Mouse (Mus musculus) intestine, embryonic 14.5 days (tissue): ENCODE data around the gene Olfr605. TPM values are rescaled to one million over a fixed set of nuclear protein-coding genes. Genes with fewer than 3 reads are reported as not detected.
"Not testable (repeated sequence)": the region's sequence is repeated elsewhere in the genome, so short reads cannot be mapped to it uniquely, and the experiment has no call there.

Source experiments
- ATAC-seq: fragments of 200-750 bp; cut with Nextera tagmentation; replicated peaks from 2 replicates; pipeline ENCODE4 v1.8.0; 2017; ENCODE audit warnings: low read depth, moderate number of reproducible peaks, moderate TSS enrichment, moderate library complexity; ENCODE audit not compliant: low FRiP score, low TSS enrichment
- DNase-seq: peaks from one replicate; pipeline ENCODE4 v3.0.0-alpha.2; 2018; ENCODE audit warnings: low spot score
- H3K27ac ChIP-seq: fragments of 300-500 bp; sonication (generic); 2 replicates; pipeline ENCODE4 v1.5.1; 2014; ENCODE audit warnings: low read depth, mild to moderate bottlenecking, control low read depth
- H3K27me3 ChIP-seq: fragments of 300-500 bp; sonication (generic); replicated peaks from 2 replicates; pipeline ENCODE4 v1.6.1; 2014; ENCODE audit warnings: low read length, control low read depth; ENCODE audit not compliant: control insufficient read depth, insufficient read depth
- H3K36me3 ChIP-seq: fragments of 300-500 bp; sonication (generic); 2 replicates; pipeline ENCODE4 v1.6.1; 2014; ENCODE audit warnings: low read length, control low read depth; ENCODE audit not compliant: control insufficient read depth, insufficient read depth
- H3K4me1 ChIP-seq: fragments of 300-500 bp; sonication (generic); replicated peaks from 2 replicates; pipeline ENCODE4 v1.6.1; 2014; ENCODE audit warnings: low read length, control low read depth, mixed read lengths; ENCODE audit not compliant: control insufficient read depth, insufficient read depth
- H3K4me2 ChIP-seq: fragments of 300-500 bp; sonication (generic); 2 replicates; pipeline ENCODE4 v1.6.1; 2014; ENCODE audit warnings: low read length
- H3K4me3 ChIP-seq: fragments of 300-500 bp; sonication (generic); 2 replicates; pipeline ENCODE4 v1.5.1; 2014; ENCODE audit warnings: low read depth, low read length, control low read depth, mixed read lengths
- H3K9ac ChIP-seq: fragments of 300-500 bp; sonication (generic); 2 replicates; pipeline ENCODE4 v1.6.1; 2014; ENCODE audit warnings: mild to moderate bottlenecking, low read length
- H3K9me3 ChIP-seq: fragments of 300-500 bp; sonication (generic); 2 replicates; pipeline ENCODE4 v1.6.1; 2016; ENCODE audit warnings: low read length, control low read depth; ENCODE audit not compliant: control insufficient read depth
- WGBS: fragments of 180-500 bp; shearing (Covaris S2); extraction: QIAGEN DNeasy Blood & Tissue Kit; methylation state at CpG from one replicate; pipeline ENCODE4 v1.1.7; 2014; 5-methylcytosine and 5-hydroxymethylcytosine counted together
- polyA plus RNA-seq: library from polyadenylated mRNA; unstranded; fragments of >200 nt; fragmentation: Nextera tagmentation; extraction: Ambion mirVana; gene quantifications from 2 replicates; pipeline ENCODE4 v1.2.1, GENCODE M21; 2014

The Olfr605 gene
- polyA plus RNA-seq = not detected in 2 replicates

GRCm38 (mm10) chr7:103445339-103445738 is at the start of gene Olfr605:
TSS of gene Olfr605 (minus strand) at chr7:103445439.
- no peak for ATAC-seq
- Histone ChIP-seq H3K27ac (no peak within 1 kb of the TSS), H3K4me3 (no peak within 1 kb of the TSS), H3K4me2 (no peak within 1 kb of the TSS), H3K27me3 (no peaks in the 10 kb centered on the region), H3K9me3 (no peaks in the 10 kb centered on the region), H3K9ac (no peak within 1 kb of the TSS), H3K4me1 (no peaks in the 10 kb centered on the region), H3K36me3 (no peaks in the 10 kb centered on the region)
- no peak for DNase-seq
- 91% methylated on average over 1 of the region's 1 CpGs for WGBS

GRCm38 (mm10) chr7:103477106-103477505 is 31.9 kb upstream of the Olfr605 start:
- ATAC-seq, H3K27me3 ChIP-seq, H3K27ac ChIP-seq, H3K36me3 ChIP-seq, H3K9me3 ChIP-seq, H3K4me3 ChIP-seq, DNase-seq, H3K4me1 ChIP-seq, H3K4me2 ChIP-seq, H3K9ac ChIP-seq: not testable (repeated sequence)
- 81% methylated on average over 9 of the region's 9 CpGs for WGBS

- DNase-seq (no peak), ATAC-seq (no peak)
- Histone ChIP-seq H3K4me1 (no peaks in the 10 kb centered on the region), H3K27ac (no peak within 1 kb of the TSS), H3K9ac (no peak within 1 kb of the TSS), H3K4me3 (no peak within 1 kb of the TSS), H3K36me3 (no peaks in the 10 kb centered on the region), H3K27me3 (no peaks in the 10 kb centered on the region), H3K9me3 (no peaks in the 10 kb centered on the region), H3K4me2 (no peak within 1 kb of the TSS)
These were observed 24.3 kb upstream of the Olfr605 start, which contains the start of gene Olfr608 for GRCm38 (mm10) chr7:103469577-103469976. TSS of gene Olfr608 (plus strand) at chr7:103469877.

- H3K4me1 ChIP-seq = no peaks in the 10 kb centered on the region
- no peaks in the 10 kb centered on the region for H3K9me3 ChIP-seq
- ATAC-seq (no peak), DNase-seq (no peak)
- no peaks in the 10 kb centered on the region for H3K27me3 ChIP-seq
- WGBS = 81% methylated on average over 5 of the region's 5 CpGs
- H3K4me3 ChIP-seq = no peak overlapping the region
- H3K36me3 ChIP-seq = no peaks in the 10 kb centered on the region
- no peak overlapping the region for H3K4me2 ChIP-seq
- H3K9ac ChIP-seq = no peak overlapping the region
- no peak overlapping the region for H3K27ac ChIP-seq
These were observed 15.4 kb upstream of the Olfr605 start for GRCm38 (mm10) chr7:103460590-103460989.

GRCm38 (mm10) chr7:103448746-103449145 is 3.5 kb upstream of the Olfr605 start, which contains the start of gene Olfr606:
TSS of gene Olfr606 (plus strand) at chr7:103449046.
- Histone ChIP-seq H3K27ac (no peak within 1 kb of the TSS), H3K4me3 (no peak within 1 kb of the TSS), H3K9ac (no peak within 1 kb of the TSS), H3K27me3 (no peaks in the 10 kb centered on the region), H3K4me1 (no peaks in the 10 kb centered on the region), H3K4me2 (no peak within 1 kb of the TSS), H3K9me3 (no peaks in the 10 kb centered on the region), H3K36me3 (no peaks in the 10 kb centered on the region)
- DNase-seq = no peak
- WGBS = 90% methylated on average over 2 of the region's 2 CpGs
- no peak for ATAC-seq

GRCm38 (mm10) chr7:103414772-103415171 is 30.5 kb downstream of the Olfr605 start, which contains the start of gene Usp17lc:
TSS of gene Usp17lc (plus strand) at chr7:103415072.
- not testable (repeated sequence) for H3K36me3 ChIP-seq, DNase-seq, H3K4me1 ChIP-seq, H3K27me3 ChIP-seq, H3K27ac ChIP-seq, H3K4me2 ChIP-seq, H3K9ac ChIP-seq, H3K4me3 ChIP-seq, ATAC-seq, H3K9me3 ChIP-seq
- WGBS = 90% methylated on average over 1 of the region's 1 CpGs

- not testable (repeated sequence) for H3K9me3 ChIP-seq, H3K27ac ChIP-seq, H3K9ac ChIP-seq, ATAC-seq, H3K27me3 ChIP-seq, H3K4me2 ChIP-seq, H3K4me1 ChIP-seq, H3K36me3 ChIP-seq, DNase-seq, H3K4me3 ChIP-seq
- WGBS = 58% methylated on average over 3 of the region's 3 CpGs
These were observed 38.7 kb downstream of the Olfr605 start for GRCm38 (mm10) chr7:103406521-103407055.

GRCm38 (mm10) chr7:103398981-103399380 is 46.3 kb downstream of the Olfr605 start:
- 13% methylated on average over 1 of the region's 1 CpGs for WGBS
- no peak for DNase-seq
- no peaks in the 10 kb centered on the region for H3K9me3 ChIP-seq
- no peak overlapping the region for H3K9ac ChIP-seq
- H3K27me3 ChIP-seq = no peaks in the 10 kb centered on the region
- no peak for ATAC-seq
- no peaks in the 10 kb centered on the region for H3K36me3 ChIP-seq
- no peak overlapping the region for H3K4me2 ChIP-seq
- H3K4me3 ChIP-seq = no peak overlapping the region
- H3K4me1 ChIP-seq = no peaks in the 10 kb centered on the region
- no peak overlapping the region for H3K27ac ChIP-seq

GRCm38 (mm10) chr7:103397758-103398157 is 47.5 kb downstream of the Olfr605 start:
- ATAC-seq (no peak), DNase-seq (no peak)
- H3K36me3 ChIP-seq = no peaks in the 10 kb centered on the region
- no peaks in the 10 kb centered on the region for H3K27me3 ChIP-seq
- H3K4me1 ChIP-seq = no peaks in the 10 kb centered on the region
- H3K4me2 ChIP-seq = no peak overlapping the region
- no peak overlapping the region for H3K9ac ChIP-seq
- H3K4me3 ChIP-seq = no peak overlapping the region
- H3K27ac ChIP-seq = no peak overlapping the region
- H3K9me3 ChIP-seq = no peaks in the 10 kb centered on the region
